Mouse (Mus musculus) spleen, adult 12 weeks (tissue): ENCODE data around the gene Cacfd1.

Source experiments
- DNase-seq: peaks from one replicate; pipeline ENCODE4 v3.0.0; 2022; ENCODE audit warnings: low spot score

Gene Cacfd1

DNA sequence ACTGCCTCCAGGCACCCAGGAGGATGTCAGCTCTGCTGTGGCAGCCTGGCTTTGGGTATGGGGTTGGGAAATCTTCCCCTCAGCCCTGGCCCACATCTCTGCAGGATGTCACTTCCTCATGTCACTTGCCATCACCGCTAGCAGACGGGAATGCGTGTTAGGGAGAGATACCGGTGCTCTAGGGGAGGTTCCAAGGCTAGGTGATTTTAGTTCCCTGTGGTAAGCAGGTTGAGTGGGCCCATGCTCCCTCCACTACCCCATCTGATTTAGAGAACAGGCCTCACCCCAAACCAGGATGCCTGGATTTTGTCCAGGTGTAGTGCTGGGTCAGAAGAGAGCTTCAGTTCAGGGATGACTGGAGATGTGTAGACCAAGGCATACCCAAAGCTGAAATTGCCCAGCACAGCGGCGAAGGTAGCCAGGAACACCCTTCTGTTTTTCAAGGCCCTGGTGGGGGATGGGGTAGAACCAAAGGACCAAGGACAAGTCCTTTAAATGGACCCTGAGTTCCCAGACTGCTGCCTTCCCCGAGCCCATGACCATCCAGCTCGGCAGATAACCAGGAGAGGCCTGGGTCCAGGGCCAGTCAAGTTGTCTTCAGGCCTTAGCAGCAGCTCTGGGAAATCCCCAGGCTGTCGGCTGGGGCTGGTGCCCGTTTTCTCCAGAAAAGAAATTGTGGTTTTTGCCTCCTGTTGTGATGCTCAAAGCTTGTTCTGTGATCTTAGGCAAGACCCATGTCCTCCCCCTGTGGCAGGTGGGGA lies 17.3 kb downstream of the Cacfd1 start:
- DNase-seq: no peak

GRCm38 (mm10) chr2:27027618-27028436 lies 18.1 kb downstream of the Cacfd1 start, which contains the start of gene Slc2a6:
Gene Slc2a6 (minus strand): TSS chr2:27027998.
- peak; percentile 68 for DNase-seq

DNA sequence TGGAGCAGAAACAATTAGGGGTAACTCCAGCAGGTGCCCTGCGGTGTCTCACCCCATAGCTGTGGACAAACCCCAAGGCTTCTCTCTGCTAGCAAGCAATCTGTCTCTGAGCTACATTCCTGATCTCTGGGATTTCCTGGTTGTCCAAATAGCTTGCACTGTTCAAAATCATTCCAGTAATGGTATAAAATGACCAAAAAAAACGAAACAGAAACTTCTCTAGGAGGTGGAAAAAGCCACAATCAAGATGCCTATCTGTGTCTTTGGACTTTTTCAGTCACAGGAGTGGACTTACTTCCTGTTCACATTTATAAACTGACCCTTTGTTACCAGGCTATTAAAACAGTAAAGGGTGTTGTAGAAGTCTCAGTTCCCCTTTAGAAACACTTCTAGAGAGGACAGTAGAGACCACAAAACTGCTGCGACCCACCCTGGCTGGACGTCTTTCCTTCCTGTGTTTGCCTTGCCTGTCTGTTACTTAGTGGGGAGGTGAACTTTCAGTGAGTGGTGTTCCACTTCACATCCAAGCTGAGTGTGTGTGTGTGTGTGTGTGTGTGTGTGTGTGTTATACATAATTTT lies 18.8 kb downstream of the Cacfd1 start:
- no peak for DNase-seq

DNA sequence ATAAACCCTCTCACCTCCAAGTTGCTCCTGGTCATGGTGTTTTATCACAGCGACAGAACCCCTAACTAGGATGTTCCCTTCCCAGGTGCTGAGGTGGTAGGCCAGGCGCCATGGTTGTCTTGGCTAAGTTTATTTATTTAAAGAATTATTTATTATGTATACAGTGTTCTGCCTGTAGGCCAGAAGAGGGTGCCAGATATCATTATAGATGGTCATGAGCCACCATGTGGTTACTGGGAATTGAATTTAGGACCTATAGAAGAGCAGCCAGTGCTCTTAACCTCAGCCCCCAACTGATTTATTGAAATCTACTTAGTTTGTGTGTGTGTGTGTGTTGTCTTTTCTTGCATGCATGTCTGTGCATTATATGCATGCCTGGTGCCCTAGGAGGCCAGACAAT lies 22.6 kb downstream of the Cacfd1 start:
- DNase-seq: no peak

GRCm38 (mm10) chr2:27036003-27036402 lies 26.3 kb downstream of the Cacfd1 start:
- no peak for DNase-seq

- DNase-seq: no peak
Measured at GRCm38 (mm10) chr2:27037008-27037407, 27.3 kb downstream of the Cacfd1 start.

GRCm38 (mm10) chr2:27038596-27038995 lies 28.9 kb downstream of the Cacfd1 start:
- peak; percentile 38 for DNase-seq

DNA sequence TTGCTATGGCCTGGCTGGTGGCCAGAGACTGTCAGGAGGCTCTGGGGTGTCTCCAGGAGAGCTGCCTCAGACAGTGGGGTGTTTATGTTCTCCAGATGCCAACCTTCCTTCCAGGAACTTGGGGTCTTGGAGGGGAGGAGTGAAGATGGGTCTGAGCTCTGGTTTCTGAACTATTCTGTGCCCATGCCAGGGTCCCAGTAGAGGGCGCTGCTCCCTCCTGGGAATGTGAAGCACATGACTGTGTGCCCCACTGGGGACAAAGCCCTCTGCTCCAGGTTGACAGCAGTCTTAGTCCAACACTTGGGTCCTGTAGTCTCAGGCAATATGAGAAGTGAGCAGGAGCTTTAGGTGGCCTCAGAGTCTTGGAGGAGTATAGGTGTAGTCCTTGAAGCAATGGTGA lies 29.6 kb downstream of the Cacfd1 start:
- DNase-seq: no peak

GRCm38 (mm10) chr2:27042131-27042844 lies 32.6 kb downstream of the Cacfd1 start:
- DNase-seq: no peak

GRCm38 (mm10) chr2:27043461-27043860 lies 33.7 kb downstream of the Cacfd1 start:
- peak; percentile 39 for DNase-seq

- no peak for DNase-seq
Measured at GRCm38 (mm10) chr2:27044166-27044565, 34.4 kb downstream of the Cacfd1 start.

DNA sequence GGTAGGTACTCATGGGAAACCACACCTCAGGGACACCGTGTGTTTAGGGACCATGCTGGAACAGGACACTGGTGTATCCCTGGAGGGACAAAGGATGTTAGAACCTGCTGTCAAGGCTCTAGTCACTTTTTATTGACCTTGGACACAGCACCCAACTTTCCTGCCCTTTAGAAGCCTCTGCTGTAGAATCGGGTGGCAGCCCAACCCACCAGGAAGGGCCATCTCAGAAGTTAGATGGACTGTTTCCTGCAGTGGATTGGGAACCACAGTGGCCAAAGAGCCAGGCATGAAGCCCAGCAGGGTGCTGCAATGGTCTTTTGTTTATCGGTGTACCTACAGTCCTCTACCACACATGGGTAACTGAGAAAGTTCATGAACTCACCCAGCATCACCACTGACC lies 34.9 kb downstream of the Cacfd1 start:
- no peak for DNase-seq

GRCm38 (mm10) chr2:27045979-27046770 lies 36.4 kb downstream of the Cacfd1 start:
- DNase-seq: no peak

- DNase-seq: no peak
Measured at GRCm38 (mm10) chr2:27049408-27049807, 39.7 kb downstream of the Cacfd1 start.

GRCm38 (mm10) chr2:27058251-27058650 lies 48.5 kb downstream of the Cacfd1 start:
- no peak for DNase-seq

DNA sequence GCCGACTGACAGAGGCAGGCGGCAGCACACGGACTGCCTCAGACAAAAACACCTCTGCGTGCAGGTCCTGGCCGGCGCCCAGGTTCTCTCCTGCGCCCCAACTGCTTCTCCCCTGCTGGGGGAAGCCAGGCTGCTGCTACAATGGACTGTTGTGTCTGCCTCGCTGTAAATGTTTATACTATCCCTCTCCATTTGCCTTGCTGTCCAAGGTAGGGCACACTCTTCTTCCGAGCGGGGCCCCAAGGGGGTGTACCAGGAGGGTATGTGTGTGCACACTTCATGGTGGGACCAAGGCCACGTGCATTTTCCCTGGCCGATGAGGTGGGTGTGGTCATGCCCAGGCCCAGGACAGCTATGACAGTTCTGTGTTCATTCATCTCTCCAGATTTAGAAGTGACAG lies 49.0 kb downstream of the Cacfd1 start:
- no peak for DNase-seq

- no peak for DNase-seq
Measured at GRCm38 (mm10) chr2:27059187-27059586, 49.5 kb downstream of the Cacfd1 start.

DNA sequence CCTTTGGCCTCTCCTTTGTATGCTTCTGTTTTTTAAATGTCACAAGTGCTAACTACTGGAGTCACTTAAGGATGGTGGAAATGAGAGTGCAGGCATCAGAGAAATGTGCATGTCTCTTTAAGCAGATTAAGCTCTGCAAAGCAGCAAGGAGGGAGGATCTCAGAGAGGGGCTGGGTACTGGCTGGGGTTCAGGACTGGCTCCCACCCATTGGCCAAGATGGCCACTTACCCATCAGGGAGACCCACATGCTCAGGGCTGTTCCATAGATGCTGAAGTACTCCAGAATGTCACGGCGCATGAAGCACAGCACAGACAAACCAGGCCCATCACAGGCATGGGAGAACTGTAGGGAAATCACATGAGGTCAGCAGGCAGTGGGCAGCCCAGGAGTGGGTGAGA lies 57.4 kb downstream of the Cacfd1 start:
- no peak for DNase-seq

GRCm38 (mm10) chr2:27067996-27068395 lies 58.3 kb downstream of the Cacfd1 start:
- DNase-seq: no peak

GRCm38 (mm10) chr2:27069646-27070045 lies 59.9 kb downstream of the Cacfd1 start:
- no peak for DNase-seq

DNA sequence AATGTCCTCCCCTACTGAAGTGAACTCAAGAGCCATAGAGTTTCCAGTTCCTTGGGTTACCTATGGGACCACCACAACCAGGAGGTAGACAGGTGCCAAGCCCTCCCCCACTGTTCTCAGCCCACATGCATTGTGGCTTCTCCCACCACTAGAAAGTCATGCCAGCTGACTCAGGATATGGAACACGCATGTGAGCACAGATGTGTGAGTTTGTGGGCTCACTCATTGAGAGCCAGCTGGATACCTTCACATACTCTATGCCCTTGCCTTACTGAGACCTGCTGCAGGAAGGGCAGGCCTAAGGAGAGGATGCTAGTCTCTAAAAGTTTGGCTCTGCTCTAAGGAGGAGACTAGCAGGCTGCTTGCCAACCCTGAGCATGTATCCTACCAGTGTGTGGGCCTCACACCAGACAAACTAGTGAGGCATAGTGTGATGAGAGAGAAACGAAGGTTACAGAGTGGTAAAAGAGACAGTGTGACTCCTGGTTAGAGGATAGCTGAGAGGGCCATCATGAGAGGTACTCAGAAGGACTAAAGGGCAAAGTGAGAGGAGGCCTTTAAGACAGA lies 60.6 kb downstream of the Cacfd1 start:
- DNase-seq: no peak
